11 mouse cellular contexts compared by ENCODE assay signal in the genomic region with DNA sequence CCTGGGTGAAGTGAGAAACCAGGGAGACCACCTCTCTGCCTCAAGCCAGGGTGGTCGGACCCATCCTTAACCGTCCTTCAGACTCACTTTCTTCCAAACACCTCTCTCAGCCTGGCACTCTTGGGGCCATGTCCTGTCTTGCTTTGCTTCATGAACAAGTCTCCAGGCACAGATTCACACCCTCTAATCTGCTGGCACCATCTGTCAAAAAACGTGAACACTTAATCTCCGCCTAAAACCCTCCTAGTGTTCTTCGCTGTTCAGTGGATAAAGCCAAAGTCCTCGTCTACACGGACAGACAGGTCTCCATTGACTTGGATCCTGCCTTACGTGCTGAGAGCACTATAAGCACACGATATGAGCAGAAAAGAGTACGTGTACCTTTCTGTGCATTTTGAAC. TPM values are rescaled to one million over a fixed set of nuclear protein-coding genes. Genes with fewer than 3 reads are reported as not detected.
DNase-seq lines count a peak whose midpoint lies in the region; ATAC-seq and TF ChIP-seq lines count a peak whose summit lies in the region.
"Had no signal": no experiment of that assay in that cellular context is flagged by ENCODE, and none has a peak within 500 bp of the region (broad histone marks: within the 10 kb centered on the region; RNA-seq: fewer than 3 reads in every experiment).

A gene (plus strand): TSS at position 301 of the 400 bp plus-strand sequence.

- peaks cover 26% of the 10 kb centered on the region for H3K27me3 ChIP-seq in embryonic facial prominence, embryonic 14.5 days (replicated peaks; ENCODE audit: control insufficient read depth, insufficient read depth, low read length)
- H3K27me3 ChIP-seq in intestine, embryonic 15.5 days (replicated peaks): peaks cover 20% of the 10 kb centered on the region
- H3K27me3 ChIP-seq in midbrain, embryonic 16.5 days (ENCODE audit: control insufficient read depth, insufficient read depth, low read depth, low read length): peaks cover 9% of the 10 kb centered on the region
- no peaks in the 10 kb centered on the region; the same call in 1 of the 2 replicates for H3K27me3 ChIP-seq in kidney, adult 2 months (replicated peaks; ENCODE audit: control insufficient read depth, insufficient read depth, low read length)

- no peak within 1 kb of the TSS for H3K27ac ChIP-seq in embryonic facial prominence, embryonic 14.5 days (replicated peaks; ENCODE audit: low read depth, low read length)
- H3K27ac ChIP-seq in intestine, embryonic 15.5 days: no peak within 1 kb of the TSS
- no peak within 1 kb of the TSS for H3K27ac ChIP-seq in midbrain, embryonic 16.5 days (ENCODE audit: low read length)
- H3K27ac ChIP-seq in kidney, adult 2 months (ENCODE audit: insufficient read depth, low read depth, low read length): no peak within 1 kb of the TSS

- no peak for TF ChIP-seq CTCF in kidney, adult 2 months (conservative IDR thresholded peaks at IDR 0.05; ENCODE audit: insufficient read depth, insufficient read length, low read depth, low read length)

- H3K4me2 ChIP-seq in embryonic facial prominence, embryonic 14.5 days (ENCODE audit: low read depth, low read length): peak within 1 kb of the TSS; percentile 88
- H3K4me2 ChIP-seq in intestine, embryonic 15.5 days (replicated peaks): peak within 1 kb of the TSS; percentile 77
- peak within 1 kb of the TSS; percentile 73 for H3K4me2 ChIP-seq in midbrain, embryonic 16.5 days (ENCODE audit: low read length)

- WGBS in embryonic facial prominence, embryonic 14.5 days: 66% methylated on average over 10 of the region's 10 CpGs
- WGBS in intestine, embryonic 15.5 days: 85% methylated on average over 10 of the region's 10 CpGs
- WGBS in midbrain, embryonic 16.5 days: 78% methylated on average over 10 of the region's 10 CpGs
- WGBS in kidney, adult 2 months: 83% methylated on average over 10 of the region's 10 CpGs

- ATAC-seq in embryonic facial prominence, embryonic 14.5 days (ENCODE audit: low read depth): no peak
- ATAC-seq in intestine, embryonic 15.5 days: no peak
- ATAC-seq in midbrain, embryonic 16.5 days: no peak
- ATAC-seq in frontal cortex, adult (ENCODE audit: low TSS enrichment): no peak

- peak within 1 kb of the TSS; percentile 52 for H3K9ac ChIP-seq in embryonic facial prominence, embryonic 14.5 days (ENCODE audit: low read depth, low read length)
- H3K9ac ChIP-seq in intestine, embryonic 15.5 days: peak within 1 kb of the TSS; percentile 43; the same call in 1 of the 2 replicates
- H3K9ac ChIP-seq in midbrain, embryonic 16.5 days (ENCODE audit: low read depth, low read length): peak within 1 kb of the TSS; percentile 61

- TF ChIP-seq POLR2A in kidney, adult 2 months (IDR thresholded peaks at IDR 0.05; ENCODE audit: low read depth, low read length): no peak

- H3K9me3 ChIP-seq in embryonic facial prominence, embryonic 14.5 days (ENCODE audit: control insufficient read depth, low read length): no peaks in the 10 kb centered on the region
- H3K9me3 ChIP-seq in intestine, embryonic 15.5 days: no peaks in the 10 kb centered on the region
- H3K9me3 ChIP-seq in midbrain, embryonic 16.5 days (replicated peaks; ENCODE audit: control insufficient read depth, low read length, poor library complexity, severe bottlenecking): no peaks in the 10 kb centered on the region
- H3K9me3 ChIP-seq: G1E had no signal

- H3K4me1 ChIP-seq in embryonic facial prominence, embryonic 14.5 days (ENCODE audit: control insufficient read depth, insufficient read depth, low read length): 0 out of 2 replicates have a peak, but pooled peaks cover 5% of the 10 kb centered on the region
- 0 out of 2 replicates have a peak, but pooled peaks cover 3% of the 10 kb centered on the region for H3K4me1 ChIP-seq in intestine, embryonic 15.5 days (replicated peaks)
- no peaks in the 10 kb centered on the region for H3K4me1 ChIP-seq in midbrain, embryonic 16.5 days (ENCODE audit: control insufficient read depth, insufficient read depth, low read length)
- no peaks in the 10 kb centered on the region for H3K4me1 ChIP-seq in kidney, adult 2 months (ENCODE audit: control insufficient read depth, insufficient read depth, low read length)

- no peaks in the 10 kb centered on the region for H3K36me3 ChIP-seq in embryonic facial prominence, embryonic 14.5 days (ENCODE audit: control insufficient read depth, insufficient read depth, low read length)
- H3K36me3 ChIP-seq in intestine, embryonic 15.5 days: no peaks in the 10 kb centered on the region
- no peaks in the 10 kb centered on the region for H3K36me3 ChIP-seq in midbrain, embryonic 16.5 days (ENCODE audit: control insufficient read depth, insufficient read depth, low read length)
- no peaks in the 10 kb centered on the region for H3K36me3 ChIP-seq in kidney, adult 2 months (ENCODE audit: control insufficient read depth, insufficient read depth, low read length)
- H3K36me3 ChIP-seq: G1E had no signal

- DNase-seq in layer of hippocampus, postnatal 14 days (ENCODE audit: low spot score in 2 of 2): no peak
- DNase-seq in layer of hippocampus, postnatal 10 days (ENCODE audit: low spot score in 2 of 2): no peak
- DNase-seq in embryonic facial prominence, embryonic 14.5 days (ENCODE audit: low spot score): no peak
- no peak for DNase-seq in spleen, postnatal 10 days (ENCODE audit: low spot score in 2 of 2)
- DNase-seq in kidney, adult 2 months: no peak
- DNase-seq: kidney, adult 18-20 months; right cerebral cortex, postnatal 25 days had no signal

- peak within 1 kb of the TSS; percentile 46 for H3K4me3 ChIP-seq in embryonic facial prominence, embryonic 14.5 days (ENCODE audit: low read depth, low read length)
- peak within 1 kb of the TSS; percentile 38 for H3K4me3 ChIP-seq in intestine, embryonic 15.5 days (replicated peaks)
- peak within 1 kb of the TSS; percentile 52 for H3K4me3 ChIP-seq in midbrain, embryonic 16.5 days (ENCODE audit: low read depth, low read length)
- no peak within 1 kb of the TSS for H3K4me3 ChIP-seq in kidney, adult 2 months (ENCODE audit: insufficient read depth, low read depth, low read length)

RNA-seq across cellular contexts. Expression of the gene that starts here (rescaled TPM):
- total RNA-seq in layer of hippocampus, postnatal 14 days (2021): 10 to 100 TPM; 11.5 to 11.8 TPM
- total RNA-seq in layer of hippocampus, postnatal 10 days (2021): 1 to 10 TPM; 7.7 to 7.9 TPM
- polyA plus RNA-seq in embryonic facial prominence, embryonic 14.5 days (2014; fragmentation: Nextera tagmentation; extraction: Ambion mirVana): 1.4 TPM in 2 replicates
- 1.0 and 1.5 TPM in 2 replicates for polyA plus RNA-seq in intestine, embryonic 15.5 days (2015; fragmentation: Nextera tagmentation; extraction: Ambion mirVana)
- 1.1 and 1.2 TPM in 2 replicates for polyA plus RNA-seq in midbrain, embryonic 16.5 days (2015; fragmentation: Nextera tagmentation; extraction: Ambion mirVana)
- 0.52 and 0.84 TPM in 2 replicates for polyA plus RNA-seq in kidney, adult 2 months (2012; rRNA removed)
- polyA plus RNA-seq: G1E had no signal
